Mouse (Mus musculus): ENCODE results near the gene Sirt1. TPM values are rescaled to one million over a fixed set of nuclear protein-coding genes. Genes with fewer than 3 reads are reported as not detected.
A peak's percentile ranks its signal among the peaks of the same experiment; 100 is the strongest.
"Not testable (repeated sequence)": the region's sequence is repeated elsewhere in the genome, so short reads cannot be mapped to it uniquely, and the experiment has no call there.

Sirt1 gene
- polyA plus RNA-seq, 1 experiment from 2014 or later = 6.5 TPM

DNA sequence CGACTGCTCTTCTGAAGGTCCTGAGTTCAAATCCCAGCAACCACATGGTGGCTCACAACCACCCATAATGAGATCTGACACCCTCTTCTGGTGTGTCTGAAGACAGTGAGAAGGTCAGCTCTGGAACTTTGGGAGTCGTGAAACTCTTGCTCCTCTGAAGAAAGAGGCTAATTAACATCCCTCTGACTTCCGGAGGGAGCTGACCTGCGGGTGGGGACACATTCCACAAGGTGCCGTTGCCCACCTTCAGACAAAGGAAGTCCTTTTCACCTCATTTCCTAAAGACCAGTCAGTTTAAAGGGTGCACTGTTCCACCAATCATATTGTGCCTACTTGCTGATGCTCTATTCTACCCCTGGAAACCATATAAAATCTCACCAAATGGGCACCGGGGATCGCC is 30.4 kb downstream of the Sirt1 start:
- not testable (repeated sequence) for H3K4me2 ChIP-seq; H3K4me3 ChIP-seq; H3K27ac ChIP-seq; H3K36me3 ChIP-seq; ATAC-seq (ENCODE audit: insufficient number of reproducible peaks, insufficient read depth, low FRiP score, low TSS enrichment, low read depth); H3K9me3 ChIP-seq; H3K4me1 ChIP-seq; H3K9ac ChIP-seq; H3K27me3 ChIP-seq
- WGBS = 81% methylated on average over 7 of the region's 7 CpGs

DNA sequence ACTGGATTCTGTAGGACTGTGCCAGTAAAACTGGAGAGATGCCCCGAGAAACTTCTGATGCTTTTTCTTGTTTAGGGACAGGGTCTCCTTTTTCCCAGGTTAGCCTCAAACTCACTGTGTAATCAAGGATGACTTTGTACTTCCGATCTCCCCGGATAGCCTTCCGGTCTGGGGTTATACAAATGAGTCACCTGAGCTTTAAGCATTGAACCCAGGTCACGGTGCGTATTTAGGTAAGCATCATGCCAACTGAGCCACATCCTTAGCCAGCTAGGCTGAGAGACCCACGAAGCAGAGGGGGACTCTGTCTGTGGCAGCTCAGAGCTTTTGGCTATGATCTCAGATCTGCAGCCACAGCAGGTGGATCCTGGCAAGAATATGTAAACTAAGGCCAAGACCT is 30.8 kb downstream of the Sirt1 start:
- WGBS = 88% methylated on average over 7 of the region's 7 CpGs

DNA sequence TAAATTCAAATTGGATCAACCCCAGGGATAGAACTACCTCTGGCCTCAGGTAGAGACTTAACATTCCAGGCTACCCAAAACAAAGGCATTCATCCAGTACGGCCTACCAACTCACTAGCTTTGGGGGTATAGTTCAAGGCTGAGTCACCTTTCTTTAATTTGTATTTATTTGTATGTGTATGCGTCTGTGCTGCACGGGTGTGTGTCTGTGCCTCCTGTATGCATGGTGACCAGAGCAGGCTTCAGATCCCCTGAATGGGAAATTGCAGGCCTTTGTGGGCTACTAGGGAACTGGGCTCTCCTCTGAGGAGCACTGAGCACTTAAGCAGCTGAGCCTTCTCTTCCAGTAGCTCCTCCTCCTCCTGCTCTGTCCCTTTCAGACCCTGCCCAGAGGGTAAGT is 33.2 kb downstream of the Sirt1 start:
- H3K9ac ChIP-seq = no peak overlapping the region
- no peaks in the 10 kb centered on the region for H3K9me3 ChIP-seq
- no peaks in the 10 kb centered on the region for H3K27me3 ChIP-seq
- H3K4me1 ChIP-seq = no peaks in the 10 kb centered on the region
- no peak overlapping the region for H3K27ac ChIP-seq
- H3K36me3 ChIP-seq = no peaks in the 10 kb centered on the region
- no peak overlapping the region for H3K4me3 ChIP-seq
- H3K4me2 ChIP-seq = no peak overlapping the region
- WGBS = 40% methylated on average over 3 of the region's 3 CpGs
- no peak for ATAC-seq (ENCODE audit: insufficient number of reproducible peaks, insufficient read depth, low FRiP score, low TSS enrichment, low read depth)

More for the DNA sequence above, 30.8 kb downstream of the Sirt1 start:
- H3K27ac ChIP-seq = no peak overlapping the region
- 0 out of 2 replicates have a peak, but pooled peaks cover 4% of the 10 kb centered on the region for H3K9me3 ChIP-seq
- no peak overlapping the region for H3K4me3 ChIP-seq
- no peaks in the 10 kb centered on the region for H3K36me3 ChIP-seq
- H3K27me3 ChIP-seq = no peaks in the 10 kb centered on the region
- no peak overlapping the region for H3K9ac ChIP-seq
- no peaks in the 10 kb centered on the region for H3K4me1 ChIP-seq
- no peak overlapping the region for H3K4me2 ChIP-seq
- no peak for ATAC-seq (ENCODE audit: insufficient number of reproducible peaks, insufficient read depth, low FRiP score, low TSS enrichment, low read depth)

DNA sequence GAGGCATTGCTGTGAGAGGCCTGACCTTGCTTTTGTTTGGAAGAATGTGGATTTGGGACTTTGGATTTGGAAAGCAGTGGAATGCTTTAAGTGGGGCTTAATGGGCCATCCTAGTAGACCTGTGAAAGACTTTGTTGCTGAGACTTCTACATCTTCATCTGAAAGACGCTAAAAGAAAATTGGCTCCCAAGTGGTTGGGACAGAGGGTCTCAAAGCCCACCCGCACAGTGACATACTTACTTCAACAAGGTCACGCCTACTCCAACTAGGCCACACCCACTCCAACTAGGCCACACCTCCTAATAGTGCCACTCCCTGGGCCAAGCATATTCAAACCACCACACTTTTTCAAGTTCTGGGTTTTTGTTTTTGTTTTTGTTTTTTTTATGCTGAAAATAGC is 36.8 kb downstream of the Sirt1 start:
- H3K4me1 ChIP-seq = no peaks in the 10 kb centered on the region
- ATAC-seq (ENCODE audit: insufficient number of reproducible peaks, insufficient read depth, low FRiP score, low TSS enrichment, low read depth) = no peak
- H3K27ac ChIP-seq = no peak overlapping the region
- no peaks in the 10 kb centered on the region for H3K36me3 ChIP-seq
- no peak overlapping the region for H3K4me3 ChIP-seq
- H3K9me3 ChIP-seq = no peaks in the 10 kb centered on the region
- 93% methylated on average over 3 of the region's 3 CpGs for WGBS
- H3K9ac ChIP-seq = no peak overlapping the region
- H3K4me2 ChIP-seq = no peak overlapping the region
- no peaks in the 10 kb centered on the region for H3K27me3 ChIP-seq

DNA sequence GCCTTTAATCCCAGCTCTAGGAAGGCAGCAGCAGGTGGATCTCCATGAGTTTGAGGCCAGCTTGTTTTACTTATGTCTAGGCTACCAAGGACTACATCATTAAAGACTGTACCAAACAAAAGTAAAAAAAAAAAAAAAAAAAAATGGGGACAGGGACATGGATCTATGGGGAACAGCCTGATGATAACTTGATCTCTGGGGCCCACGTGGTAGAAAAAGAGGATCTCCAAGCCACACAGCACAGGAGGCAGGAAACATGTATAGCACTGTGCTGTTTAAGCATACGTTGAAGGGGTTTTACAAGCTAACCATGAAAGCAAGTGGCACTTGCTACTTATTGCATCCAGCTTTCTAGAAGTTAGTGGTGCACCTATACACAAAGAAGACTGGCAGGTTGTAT is 40.2 kb downstream of the Sirt1 start:
- H3K9ac ChIP-seq = no peak overlapping the region
- H3K27me3 ChIP-seq = no peaks in the 10 kb centered on the region
- no peak overlapping the region for H3K4me3 ChIP-seq
- peaks cover 16% of the 10 kb centered on the region for H3K4me1 ChIP-seq
- 78% methylated on average over 2 of the region's 2 CpGs for WGBS
- H3K36me3 ChIP-seq = no peaks in the 10 kb centered on the region
- no peak for ATAC-seq (ENCODE audit: insufficient number of reproducible peaks, insufficient read depth, low FRiP score, low TSS enrichment, low read depth)
- H3K9me3 ChIP-seq = no peaks in the 10 kb centered on the region
- no peak overlapping the region for H3K4me2 ChIP-seq
- H3K27ac ChIP-seq = no peak overlapping the region

DNA sequence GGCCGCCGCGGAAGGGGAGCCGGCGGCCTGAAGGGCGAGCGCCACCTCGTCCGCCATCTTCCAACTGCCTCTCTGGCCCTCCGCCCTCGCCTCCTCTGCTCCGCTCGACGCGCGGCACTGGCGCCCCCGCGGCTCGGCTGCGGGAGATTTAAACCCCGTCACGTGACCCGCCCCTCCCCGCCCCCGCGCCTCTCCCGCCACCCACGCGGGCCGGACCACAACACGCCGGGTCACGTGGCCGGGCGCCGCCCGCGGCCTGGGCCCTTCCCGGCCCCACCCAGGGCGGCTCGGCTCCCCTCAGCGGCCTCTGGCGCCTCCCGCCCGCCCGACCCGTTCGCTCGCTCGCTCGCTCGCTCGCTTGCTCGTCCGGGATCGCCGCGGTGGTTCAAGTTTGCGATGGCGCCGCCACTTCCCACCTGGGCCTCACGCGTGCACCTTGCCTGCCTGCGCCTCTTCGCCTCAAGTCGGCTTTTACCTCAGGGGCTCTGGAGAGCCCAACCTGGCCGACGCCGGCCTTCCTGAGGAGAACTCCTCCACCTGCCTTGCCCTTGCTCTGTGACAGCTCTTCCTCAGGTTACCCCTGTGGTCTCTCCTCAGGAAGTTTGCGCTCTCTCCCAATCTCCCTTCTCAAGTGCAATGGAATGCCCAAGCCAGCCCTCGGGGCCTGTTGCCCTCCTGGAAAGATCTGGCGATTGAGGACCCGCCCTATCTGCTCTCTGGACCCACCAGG is 42.4 kb downstream of the Sirt1 start:
- H3K9ac ChIP-seq = peak overlapping the region; percentile 96
- peak overlapping the region; percentile 92 for H3K27ac ChIP-seq
- peaks cover 11% of the 10 kb centered on the region for H3K36me3 ChIP-seq
- H3K27me3 ChIP-seq = no peaks in the 10 kb centered on the region
- H3K4me1 ChIP-seq = peaks cover 18% of the 10 kb centered on the region
- ATAC-seq (ENCODE audit: insufficient number of reproducible peaks, insufficient read depth, low FRiP score, low TSS enrichment, low read depth) = peak; percentile 95
- peak overlapping the region; percentile 80 for H3K4me3 ChIP-seq
- WGBS = under 1% methylated on average over 59 of the region's 74 CpGs
- H3K9me3 ChIP-seq = no peaks in the 10 kb centered on the region
- peak overlapping the region; percentile 68 for H3K4me2 ChIP-seq

DNA sequence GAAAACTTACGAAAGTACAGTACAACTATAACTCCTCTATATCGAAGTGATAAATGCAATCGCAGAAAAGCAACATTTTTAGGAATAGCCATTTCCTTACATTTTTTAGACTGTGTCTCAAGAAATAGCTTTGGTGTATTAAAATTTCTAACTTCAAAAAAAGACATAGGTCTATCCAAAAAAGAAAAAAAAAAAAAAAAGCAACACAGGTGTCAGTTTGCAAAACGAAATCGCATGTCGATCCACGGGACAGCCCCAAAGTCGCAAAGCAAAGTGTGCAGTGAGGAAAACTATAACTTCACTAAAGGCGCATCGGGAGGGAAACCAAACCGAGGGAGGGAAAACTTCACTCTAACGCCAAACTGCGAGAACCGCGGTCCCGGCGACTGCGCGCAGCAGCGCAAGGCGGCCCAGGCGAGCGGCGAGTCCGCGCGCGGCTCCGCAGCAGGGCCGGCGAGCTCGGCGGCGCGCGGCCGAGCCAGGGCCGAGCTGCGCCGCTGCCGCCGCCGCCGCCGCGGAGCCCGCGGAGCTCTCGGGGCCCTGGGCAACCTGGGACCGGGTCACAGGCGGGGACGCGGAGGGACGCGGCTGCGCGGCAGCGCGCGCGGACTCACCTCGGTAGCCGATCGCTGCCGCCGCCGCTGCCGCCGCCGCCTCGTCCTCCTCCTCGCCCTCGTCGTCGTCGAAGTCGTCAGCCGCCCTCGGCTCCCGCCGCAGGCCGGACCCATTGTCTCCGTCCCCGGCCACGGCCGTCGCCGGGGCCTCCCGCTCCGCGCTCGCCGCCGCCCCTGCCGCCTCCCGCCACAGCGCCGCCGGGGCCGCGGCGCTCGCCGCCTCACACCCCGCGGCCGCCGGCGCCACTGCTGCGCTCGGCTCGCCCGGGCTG is 43.3 kb downstream of the Sirt1 start:
- Histone ChIP-seq H3K4me2 (peak overlapping the region; percentile 68), H3K4me3 (peak overlapping the region; percentile 80), H3K27ac (peak overlapping the region; percentile 92), H3K9ac (peak overlapping the region; percentile 96), H3K36me3 (peaks cover 20% of the 10 kb centered on the region), H3K27me3 (no peaks in the 10 kb centered on the region), H3K4me1 (peaks cover 18% of the 10 kb centered on the region), H3K9me3 (no peaks in the 10 kb centered on the region)
- under 1% methylated on average over 76 of the region's 113 CpGs for WGBS
- peak; percentile 77 for ATAC-seq (ENCODE audit: insufficient number of reproducible peaks, insufficient read depth, low FRiP score, low TSS enrichment, low read depth)

DNA sequence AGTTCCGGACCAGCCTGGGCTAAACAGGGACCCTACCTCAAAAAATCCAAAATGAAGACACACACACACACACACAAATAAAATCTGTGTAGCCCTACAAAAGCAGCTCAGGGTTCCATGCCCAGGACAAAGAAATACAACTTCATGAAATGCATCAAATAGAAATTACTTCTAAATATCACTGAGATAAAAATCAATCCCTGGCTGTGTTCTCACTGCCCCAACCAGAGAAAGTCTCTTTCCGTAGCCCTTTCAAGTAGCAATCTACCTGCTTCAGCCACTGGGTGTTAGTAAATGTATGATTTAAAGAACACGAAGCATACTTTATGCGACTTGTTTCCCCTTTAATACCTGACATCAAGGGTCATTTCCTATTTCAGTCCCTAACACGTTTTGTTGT is 44.2 kb downstream of the Sirt1 start:
- WGBS = 24% methylated on average over 5 of the region's 5 CpGs
- no peaks in the 10 kb centered on the region for H3K9me3 ChIP-seq

DNA sequence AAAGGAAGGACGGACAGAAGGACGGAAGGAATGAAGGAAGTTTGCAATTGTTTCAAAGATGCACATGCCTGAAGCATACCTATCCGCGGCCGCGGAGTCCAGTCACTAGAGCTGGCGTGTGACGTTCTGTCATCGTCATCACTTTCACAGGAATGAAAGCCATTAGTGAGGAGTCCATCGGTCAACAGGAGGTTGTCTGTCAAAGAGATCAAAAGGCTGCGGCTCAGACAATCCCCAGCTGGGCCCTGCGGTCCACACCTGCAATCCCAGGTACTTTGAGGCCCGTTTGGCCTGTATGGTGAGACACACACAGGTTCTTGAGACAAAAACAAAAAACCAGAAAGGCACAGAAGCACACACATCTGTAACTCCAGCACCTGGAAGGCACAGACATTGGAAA is 44.6 kb downstream of the Sirt1 start:
- no peaks in the 10 kb centered on the region for H3K27me3 ChIP-seq
- 60% methylated on average over 13 of the region's 13 CpGs for WGBS
- no peak overlapping the region for H3K27ac ChIP-seq
- no peaks in the 10 kb centered on the region for H3K9me3 ChIP-seq
- peak overlapping the region; percentile 63 for H3K9ac ChIP-seq
- peaks cover 18% of the 10 kb centered on the region for H3K4me1 ChIP-seq
- H3K4me3 ChIP-seq = peak overlapping the region; percentile 80
- ATAC-seq (ENCODE audit: insufficient number of reproducible peaks, insufficient read depth, low FRiP score, low TSS enrichment, low read depth) = no peak
- peak overlapping the region; percentile 68 for H3K4me2 ChIP-seq
- H3K36me3 ChIP-seq = peaks cover 20% of the 10 kb centered on the region

More for the DNA sequence above, 44.2 kb downstream of the Sirt1 start:
- H3K27me3 ChIP-seq = no peaks in the 10 kb centered on the region
- H3K4me1 ChIP-seq = peaks cover 18% of the 10 kb centered on the region
- H3K36me3 ChIP-seq = peaks cover 20% of the 10 kb centered on the region
- H3K9ac ChIP-seq = peak overlapping the region; percentile 63
- H3K4me2 ChIP-seq = peak overlapping the region; percentile 68
- ATAC-seq (ENCODE audit: insufficient number of reproducible peaks, insufficient read depth, low FRiP score, low TSS enrichment, low read depth) = no peak
- H3K27ac ChIP-seq = no peak overlapping the region
- peak overlapping the region; percentile 80 for H3K4me3 ChIP-seq

DNA sequence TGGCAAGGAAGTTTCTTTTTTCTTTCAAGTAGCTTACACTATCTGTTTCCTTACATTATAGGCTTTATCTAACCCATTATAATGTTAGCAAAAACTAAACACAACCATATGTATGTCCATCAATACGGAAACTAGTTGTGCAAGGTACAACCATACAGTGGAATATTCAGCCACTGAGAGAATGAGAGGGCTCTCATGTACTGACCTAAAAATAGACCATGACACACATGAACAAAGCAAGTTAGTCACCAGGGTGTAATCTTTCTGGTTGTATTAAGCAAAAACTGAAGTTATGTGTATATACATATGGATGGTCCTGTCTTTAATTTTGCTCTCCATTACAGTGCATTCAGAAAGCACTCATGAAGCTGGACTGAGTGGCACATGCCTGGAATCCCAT is 54.4 kb downstream of the Sirt1 start:
- H3K9me3 ChIP-seq = no peaks in the 10 kb centered on the region
- no peak overlapping the region for H3K4me2 ChIP-seq
- no peak overlapping the region for H3K9ac ChIP-seq
- no peak overlapping the region for H3K27ac ChIP-seq
- H3K36me3 ChIP-seq = peaks cover 66% of the 10 kb centered on the region
- H3K4me1 ChIP-seq = no peaks in the 10 kb centered on the region
- H3K27me3 ChIP-seq = no peaks in the 10 kb centered on the region
- no peak overlapping the region for H3K4me3 ChIP-seq
- WGBS = 89% methylated on average over 1 of the region's 1 CpGs
- ATAC-seq (ENCODE audit: insufficient number of reproducible peaks, insufficient read depth, low FRiP score, low TSS enrichment, low read depth) = no peak

DNA sequence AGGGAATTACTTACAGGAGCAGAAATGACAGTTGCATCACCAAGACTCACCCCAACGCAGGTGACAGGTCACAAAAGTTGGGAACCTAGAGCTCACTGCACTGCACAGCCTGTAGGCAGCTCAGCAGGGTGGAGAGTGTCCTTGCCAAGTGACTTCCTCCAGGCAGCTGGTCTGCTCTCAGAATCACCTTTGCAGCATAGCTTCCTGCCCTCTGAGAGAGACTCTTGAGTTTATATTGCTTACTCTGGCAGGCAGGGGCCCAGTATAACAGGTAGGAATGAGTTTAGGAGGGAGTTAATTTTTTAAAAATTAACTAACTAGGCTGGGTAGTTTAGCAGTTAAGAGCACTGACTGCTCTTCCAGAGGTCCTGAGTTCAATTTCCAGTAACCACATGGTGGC is 67.8 kb downstream of the Sirt1 start:
- ATAC-seq (ENCODE audit: insufficient number of reproducible peaks, insufficient read depth, low FRiP score, low TSS enrichment, low read depth) = no peak
- peaks cover 75% of the 10 kb centered on the region for H3K36me3 ChIP-seq

More for the DNA sequence above, 67.8 kb downstream of the Sirt1 start:
- H3K4me1 ChIP-seq = no peaks in the 10 kb centered on the region
- no peak overlapping the region for H3K4me3 ChIP-seq
- H3K4me2 ChIP-seq = no peak overlapping the region
- H3K9ac ChIP-seq = no peak overlapping the region
- no peaks in the 10 kb centered on the region for H3K9me3 ChIP-seq
- no peaks in the 10 kb centered on the region for H3K27me3 ChIP-seq
- 86% methylated on average over 1 of the region's 1 CpGs for WGBS
- H3K27ac ChIP-seq = no peak overlapping the region
